Mouse (Mus musculus) B cell, adult 62 days (primary cell): ENCODE data around the gene Gm5538. TPM values are rescaled to one million over a fixed set of nuclear protein-coding genes. Genes with fewer than 3 reads are reported as not detected.

ENCODE experiments used
- total RNA-seq: library from RNA; stranded (reverse); gene quantifications from 4 replicates; pipeline ENCODE4 v1.2.4, GENCODE M21; 2023

The Gm5538 gene
- not detected in 4 replicates for total RNA-seq

GRCm38 (mm10) chr3:59729490-59729889, at the start of gene Gm5538:
Gene Gm5538 (plus strand): TSS chr3:59729790.

Other genes with a start within 250 kb of the Gm5538 start
- not detected in 4 replicates for gene Gm8298, start 131.3 kb downstream of the Gm5538 start, total RNA-seq
- gene C130079G13Rik, start 195.4 kb downstream of the Gm5538 start, total RNA-seq, result not detected in 4 replicates